Mouse (Mus musculus): Measurements from ENCODE around the gene 1600015I10Rik.

DNA sequence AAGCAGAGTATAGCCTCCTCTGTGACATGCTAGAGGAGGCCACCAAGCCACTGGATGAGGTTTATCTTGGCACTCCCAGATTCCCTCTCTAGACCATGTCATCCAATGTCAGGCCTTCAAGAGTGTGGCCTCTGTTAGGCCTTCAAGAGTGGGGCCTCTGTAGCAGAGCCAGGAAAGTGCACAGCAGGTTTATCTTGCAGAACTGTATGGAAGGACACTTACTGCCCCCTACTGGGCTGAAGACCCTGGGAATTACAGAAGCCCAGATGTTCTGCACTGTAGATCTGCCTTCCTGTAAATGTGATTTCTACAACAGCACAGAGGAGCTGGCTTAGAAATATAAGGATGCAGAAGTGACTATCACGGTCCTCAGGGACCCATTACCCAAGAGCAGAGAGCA, 25.3 kb downstream of the 1600015I10Rik start:
- TF ChIP-seq CTCF (IDR thresholded peaks at IDR 0.05; ENCODE audit: low read depth, low read length), result no peak
- TF ChIP-seq POLR2AphosphoS5 (IDR thresholded peaks at IDR 0.05; ENCODE audit: insufficient replicate concordance, low read depth, low read length), result no peak
- no peak for TF ChIP-seq GATA1 (IDR thresholded peaks at IDR 0.05; ENCODE audit: borderline replicate concordance, low read length)
- no peak for TF ChIP-seq GATA2 (IDR thresholded peaks at IDR 0.05; ENCODE audit: borderline replicate concordance, low read depth, low read length)
- TF ChIP-seq TAL1 (conservative IDR thresholded peaks at IDR 0.05; ENCODE audit: low read depth, low read length), result no peak

Measured in G1E (cell line).